Mouse (Mus musculus): Measurements from ENCODE around the gene Rreb1. TPM values are rescaled to one million over a fixed set of nuclear protein-coding genes. Genes with fewer than 3 reads are reported as not detected.

The Rreb1 gene
- polyA plus RNA-seq, 1 experiment from 2014 or later = 20.6 TPM

DNA sequence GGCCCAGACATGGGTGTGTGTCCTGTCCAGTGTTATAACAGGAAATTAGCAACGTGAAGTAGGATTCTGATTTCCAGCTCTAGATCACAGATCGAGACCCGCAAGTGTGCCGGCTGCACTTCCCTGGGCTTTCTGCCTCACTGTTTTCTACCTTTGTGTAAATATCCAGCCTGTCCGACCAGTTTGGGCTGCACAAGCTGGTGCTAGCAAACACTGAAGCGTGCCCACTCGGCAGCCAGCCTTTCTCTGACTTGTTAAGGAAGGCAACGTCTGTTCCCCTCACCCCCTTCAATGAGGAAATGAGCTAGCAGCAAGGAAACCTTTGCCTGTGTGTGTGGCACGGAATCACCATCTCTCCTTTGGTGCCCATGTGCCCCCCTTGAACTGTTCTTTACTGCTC, 129.9 kb downstream of the Rreb1 start:
- Histone ChIP-seq H3K27me3 (replicated peaks; ENCODE audit: control insufficient read depth, insufficient read depth, low read length) (no peaks in the 10 kb centered on the region), H3K9me3 (ENCODE audit: control insufficient read depth, low read length) (no peaks in the 10 kb centered on the region), H3K4me1 (replicated peaks; ENCODE audit: control insufficient read depth, insufficient read depth, low read length) (peaks cover 11% of the 10 kb centered on the region), H3K4me3 (ENCODE audit: low read depth, low read length) (no peak overlapping the region), H3K9ac (ENCODE audit: low read depth, low read length) (no peak overlapping the region), H3K36me3 (ENCODE audit: control insufficient read depth, insufficient read depth, low read length) (peaks cover 25% of the 10 kb centered on the region), H3K4me2 (no peak overlapping the region), H3K27ac (ENCODE audit: low read depth, low read length) (no peak overlapping the region)
- DNase-seq (ENCODE audit: low spot score) (no peak), ATAC-seq (replicated peaks; ENCODE audit: low FRiP score) (no peak)
- WGBS = 80% methylated on average over 9 of the region's 9 CpGs

DNA sequence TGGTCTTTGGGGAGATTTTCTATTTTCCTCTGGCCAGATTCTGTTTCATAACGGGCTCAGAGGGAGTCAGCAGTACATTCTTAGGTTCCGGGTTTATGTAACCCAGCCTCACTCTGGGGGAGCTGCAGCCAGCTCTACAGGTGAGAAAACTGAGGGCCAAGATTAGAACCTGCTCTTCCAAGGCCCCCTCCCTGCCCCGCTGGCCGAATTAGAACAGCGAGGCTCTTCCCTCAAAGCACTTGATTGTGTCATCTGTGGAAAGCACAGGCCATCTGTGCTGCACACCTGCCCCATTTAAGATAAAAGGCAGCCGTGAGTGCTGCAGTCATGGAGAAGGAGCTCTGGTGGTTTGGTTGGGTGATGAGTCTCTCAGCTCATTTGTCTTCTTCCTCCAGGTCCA, 130.3 kb downstream of the Rreb1 start:
- no peak overlapping the region for H3K4me2 ChIP-seq
- DNase-seq (ENCODE audit: low spot score) (no peak), ATAC-seq (replicated peaks; ENCODE audit: low FRiP score) (no peak)
- no peak overlapping the region for H3K4me3 ChIP-seq (ENCODE audit: low read depth, low read length)
- no peak overlapping the region for H3K9ac ChIP-seq (ENCODE audit: low read depth, low read length)
- peaks cover 13% of the 10 kb centered on the region for H3K4me1 ChIP-seq (replicated peaks; ENCODE audit: control insufficient read depth, insufficient read depth, low read length)
- no peaks in the 10 kb centered on the region for H3K27me3 ChIP-seq (replicated peaks; ENCODE audit: control insufficient read depth, insufficient read depth, low read length)
- H3K9me3 ChIP-seq (ENCODE audit: control insufficient read depth, low read length) = no peaks in the 10 kb centered on the region
- peaks cover 28% of the 10 kb centered on the region for H3K36me3 ChIP-seq (ENCODE audit: control insufficient read depth, insufficient read depth, low read length)
- no peak overlapping the region for H3K27ac ChIP-seq (ENCODE audit: low read depth, low read length)
- WGBS = 78% methylated on average over 6 of the region's 6 CpGs

DNA sequence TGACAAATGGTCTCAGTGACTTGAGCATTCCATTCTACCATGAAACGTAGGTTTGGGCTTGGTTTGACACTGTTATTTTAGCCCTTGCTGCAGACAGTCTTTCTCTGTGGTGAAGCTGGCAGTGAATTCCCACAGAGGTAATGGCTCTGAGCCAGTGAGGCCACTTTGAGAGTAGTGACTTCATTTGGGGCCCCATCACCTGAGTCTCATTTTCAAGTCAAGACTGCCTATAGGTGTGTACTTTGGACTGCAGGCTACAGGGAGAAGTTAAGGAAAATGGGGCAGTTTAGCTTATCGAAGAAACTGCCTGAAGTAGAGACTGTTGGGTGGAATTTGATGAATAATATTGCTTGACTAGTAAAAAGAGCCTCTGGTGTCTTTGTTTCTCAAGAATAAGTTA, 131.0 kb downstream of the Rreb1 start:
- H3K27ac ChIP-seq (ENCODE audit: low read depth, low read length) = no peak overlapping the region
- ATAC-seq (replicated peaks; ENCODE audit: low FRiP score) (no peak), DNase-seq (ENCODE audit: low spot score) (no peak)
- peaks cover 31% of the 10 kb centered on the region for H3K36me3 ChIP-seq (ENCODE audit: control insufficient read depth, insufficient read depth, low read length)
- no peak overlapping the region for H3K4me3 ChIP-seq (ENCODE audit: low read depth, low read length)
- no peak overlapping the region for H3K9ac ChIP-seq (ENCODE audit: low read depth, low read length)
- H3K27me3 ChIP-seq (replicated peaks; ENCODE audit: control insufficient read depth, insufficient read depth, low read length) = no peaks in the 10 kb centered on the region
- no peak overlapping the region for H3K4me2 ChIP-seq
- WGBS = 82% methylated on average over 2 of the region's 2 CpGs
- no peaks in the 10 kb centered on the region for H3K9me3 ChIP-seq (ENCODE audit: control insufficient read depth, low read length)
- H3K4me1 ChIP-seq (replicated peaks; ENCODE audit: control insufficient read depth, insufficient read depth, low read length) = peaks cover 13% of the 10 kb centered on the region

DNA sequence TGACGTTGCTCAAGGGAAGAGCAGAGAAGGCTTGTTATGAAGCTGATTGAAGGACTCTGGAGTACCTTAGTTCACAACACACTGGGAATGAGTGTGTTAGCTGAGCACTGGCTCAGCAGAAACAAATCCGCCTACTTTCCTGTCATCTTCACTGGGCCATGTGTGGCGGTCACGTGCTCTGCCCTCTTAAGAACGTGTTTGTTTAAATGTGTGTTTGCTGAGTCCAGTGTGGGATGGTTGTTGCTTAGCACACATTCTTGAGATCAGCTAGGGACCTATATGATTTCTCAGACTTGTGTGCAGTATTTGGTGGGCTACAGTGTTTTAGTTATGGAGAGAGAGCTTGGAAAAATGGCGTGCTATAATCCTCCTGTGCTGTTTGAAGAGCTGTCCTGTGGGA, 133.8 kb downstream of the Rreb1 start:
- 80% methylated on average over 6 of the region's 6 CpGs for WGBS
- H3K9ac ChIP-seq (ENCODE audit: low read depth, low read length) = no peak overlapping the region
- H3K9me3 ChIP-seq (ENCODE audit: control insufficient read depth, low read length) = no peaks in the 10 kb centered on the region
- DNase-seq (ENCODE audit: low spot score) (no peak), ATAC-seq (replicated peaks; ENCODE audit: low FRiP score) (no peak)
- H3K4me3 ChIP-seq (ENCODE audit: low read depth, low read length) = no peak overlapping the region
- no peak overlapping the region for H3K4me2 ChIP-seq
- peaks cover 41% of the 10 kb centered on the region for H3K36me3 ChIP-seq (ENCODE audit: control insufficient read depth, insufficient read depth, low read length)
- H3K27ac ChIP-seq (ENCODE audit: low read depth, low read length) = no peak overlapping the region
- no peaks in the 10 kb centered on the region for H3K27me3 ChIP-seq (replicated peaks; ENCODE audit: control insufficient read depth, insufficient read depth, low read length)
- peaks cover 13% of the 10 kb centered on the region for H3K4me1 ChIP-seq (replicated peaks; ENCODE audit: control insufficient read depth, insufficient read depth, low read length)

DNA sequence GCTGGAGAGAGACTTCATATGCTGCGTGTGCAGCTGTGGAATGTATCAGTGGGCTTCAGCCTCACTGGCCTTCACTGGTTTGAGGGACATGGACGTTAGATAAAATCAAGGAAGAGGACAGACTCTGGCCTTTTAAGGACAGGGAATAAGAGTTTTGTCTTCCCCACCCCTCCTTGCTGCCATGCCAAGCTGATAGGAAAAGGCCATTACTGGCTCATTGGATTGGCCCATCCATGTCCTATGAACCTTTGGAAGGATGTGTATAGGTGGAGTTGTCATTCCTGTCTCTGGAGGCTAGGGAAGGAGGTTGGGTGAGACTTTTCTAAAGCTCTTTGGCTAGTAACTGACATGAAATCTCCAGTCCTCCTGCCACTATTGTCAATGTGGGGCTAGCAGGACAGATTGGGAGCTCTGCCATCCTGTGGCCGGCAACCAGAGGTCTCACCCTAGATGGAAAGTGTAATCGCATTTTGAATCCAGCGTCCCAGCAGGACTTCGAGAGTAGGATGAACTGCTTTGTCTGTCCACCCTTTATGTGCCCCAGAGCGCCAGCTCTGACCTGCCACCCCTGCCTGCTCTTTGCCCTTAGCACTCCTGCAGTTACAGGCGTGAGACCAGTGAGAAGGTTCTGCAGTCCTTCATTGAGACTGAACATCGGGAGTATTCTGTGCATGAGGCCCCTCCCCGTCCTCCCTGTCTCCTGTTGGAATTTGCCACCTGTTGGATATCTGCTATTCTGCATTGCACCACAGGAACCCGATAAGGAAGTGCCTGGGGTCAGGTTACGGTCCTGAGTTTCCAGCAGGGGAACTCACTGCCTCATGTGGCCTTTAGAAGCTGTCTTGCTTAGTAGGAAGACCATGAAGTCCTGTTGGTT, 134.6 kb downstream of the Rreb1 start:
- H3K27ac ChIP-seq (ENCODE audit: low read depth, low read length) = no peak overlapping the region

DNA sequence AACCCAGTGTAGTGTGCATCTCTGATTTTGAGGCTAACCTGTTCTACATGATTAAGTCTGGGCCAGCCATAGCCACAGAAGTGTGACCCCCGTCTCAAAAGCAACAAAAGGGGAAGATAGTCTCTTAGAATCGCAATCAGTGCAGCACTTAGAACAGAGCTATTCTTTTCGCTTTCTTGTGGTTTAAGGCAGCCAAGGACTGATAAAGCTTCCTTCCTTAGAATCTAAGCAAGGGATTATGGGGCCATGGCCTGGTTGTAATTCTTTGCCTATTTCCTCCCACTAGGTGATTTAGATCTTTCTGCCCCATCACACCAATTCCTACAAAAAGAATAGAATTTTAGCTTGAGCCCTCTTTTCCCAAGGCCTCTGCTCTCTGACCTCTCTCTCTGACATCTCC, 135.8 kb downstream of the Rreb1 start:
- Histone ChIP-seq H3K27ac (ENCODE audit: low read depth, low read length) (no peak overlapping the region), H3K4me2 (no peak overlapping the region), H3K9ac (ENCODE audit: low read depth, low read length) (no peak overlapping the region), H3K4me3 (ENCODE audit: low read depth, low read length) (no peak overlapping the region), H3K36me3 (ENCODE audit: control insufficient read depth, insufficient read depth, low read length) (peaks cover 46% of the 10 kb centered on the region), H3K27me3 (replicated peaks; ENCODE audit: control insufficient read depth, insufficient read depth, low read length) (no peaks in the 10 kb centered on the region), H3K9me3 (ENCODE audit: control insufficient read depth, low read length) (no peaks in the 10 kb centered on the region), H3K4me1 (replicated peaks; ENCODE audit: control insufficient read depth, insufficient read depth, low read length) (peaks cover 13% of the 10 kb centered on the region)
- DNase-seq (ENCODE audit: low spot score) = no peak
- WGBS = 53% methylated on average over 3 of the region's 3 CpGs
- no peak for ATAC-seq (replicated peaks; ENCODE audit: low FRiP score)

More for the DNA sequence above, 134.6 kb downstream of the Rreb1 start:
- Histone ChIP-seq H3K4me1 (replicated peaks; ENCODE audit: control insufficient read depth, insufficient read depth, low read length) (peaks cover 13% of the 10 kb centered on the region), H3K9me3 (ENCODE audit: control insufficient read depth, low read length) (no peaks in the 10 kb centered on the region), H3K4me3 (ENCODE audit: low read depth, low read length) (no peak overlapping the region), H3K4me2 (no peak overlapping the region), H3K9ac (ENCODE audit: low read depth, low read length) (no peak overlapping the region), H3K36me3 (ENCODE audit: control insufficient read depth, insufficient read depth, low read length) (peaks cover 42% of the 10 kb centered on the region), H3K27me3 (replicated peaks; ENCODE audit: control insufficient read depth, insufficient read depth, low read length) (no peaks in the 10 kb centered on the region)
- 55% methylated on average over 12 of the region's 12 CpGs for WGBS
- no peak for DNase-seq (ENCODE audit: low spot score)
- ATAC-seq (replicated peaks; ENCODE audit: low FRiP score) = no peak

DNA sequence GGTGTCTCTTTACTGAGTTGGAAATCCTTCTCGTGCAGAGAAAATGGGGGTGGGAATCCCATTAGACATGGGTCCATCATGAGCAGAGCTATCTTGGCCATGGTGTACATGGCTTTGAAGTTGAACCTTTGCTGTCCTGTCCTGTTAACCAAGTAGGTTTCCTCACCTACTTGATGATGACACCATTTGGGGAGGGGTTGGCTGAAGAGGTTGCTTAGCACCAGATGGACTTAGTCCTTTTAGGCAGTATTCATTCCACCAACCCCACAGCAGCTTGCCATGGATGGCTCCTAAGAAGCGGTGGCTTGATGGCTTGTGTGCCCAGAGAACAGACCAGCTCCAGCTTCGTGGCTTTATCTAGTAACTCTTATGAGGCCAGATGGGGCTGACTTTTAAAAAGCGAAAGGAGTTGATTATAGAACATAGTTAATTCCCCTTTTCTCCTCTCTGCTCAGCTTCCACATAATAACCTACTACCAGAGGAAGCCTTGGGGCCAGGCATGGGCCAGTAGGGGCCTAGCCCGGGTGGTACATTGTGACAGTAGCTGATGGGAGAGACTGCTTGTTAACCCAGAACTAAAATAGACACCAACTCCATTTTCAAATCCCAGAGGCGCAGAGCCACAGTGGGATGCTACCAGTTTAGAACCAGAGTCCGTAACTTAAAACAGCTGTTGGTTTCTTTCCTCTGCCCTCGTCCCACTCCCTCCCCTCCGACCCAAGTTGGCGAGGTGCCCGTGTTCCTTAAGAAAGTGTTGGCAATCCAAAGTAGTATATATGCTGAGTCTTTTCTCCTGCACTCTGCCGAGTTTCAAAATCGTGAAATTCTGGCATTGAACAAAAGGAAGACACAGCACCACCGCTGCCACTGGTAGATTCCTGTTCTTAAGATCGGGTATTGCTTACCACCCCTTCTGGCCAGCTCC, 140.4 kb downstream of the Rreb1 start:
- no peaks in the 10 kb centered on the region for H3K9me3 ChIP-seq (ENCODE audit: control insufficient read depth, low read length)
- H3K4me3 ChIP-seq (ENCODE audit: low read depth, low read length) = no peak overlapping the region
- H3K4me2 ChIP-seq = no peak overlapping the region
- DNase-seq (ENCODE audit: low spot score) (no peak), ATAC-seq (replicated peaks; ENCODE audit: low FRiP score) (no peak)
- 91% methylated on average over 15 of the region's 15 CpGs for WGBS
- no peak overlapping the region for H3K27ac ChIP-seq (ENCODE audit: low read depth, low read length)
- no peak overlapping the region for H3K9ac ChIP-seq (ENCODE audit: low read depth, low read length)
- H3K36me3 ChIP-seq (ENCODE audit: control insufficient read depth, insufficient read depth, low read length) = peaks cover 33% of the 10 kb centered on the region
- H3K4me1 ChIP-seq (replicated peaks; ENCODE audit: control insufficient read depth, insufficient read depth, low read length) = no peaks in the 10 kb centered on the region
- no peaks in the 10 kb centered on the region for H3K27me3 ChIP-seq (replicated peaks; ENCODE audit: control insufficient read depth, insufficient read depth, low read length)

DNA sequence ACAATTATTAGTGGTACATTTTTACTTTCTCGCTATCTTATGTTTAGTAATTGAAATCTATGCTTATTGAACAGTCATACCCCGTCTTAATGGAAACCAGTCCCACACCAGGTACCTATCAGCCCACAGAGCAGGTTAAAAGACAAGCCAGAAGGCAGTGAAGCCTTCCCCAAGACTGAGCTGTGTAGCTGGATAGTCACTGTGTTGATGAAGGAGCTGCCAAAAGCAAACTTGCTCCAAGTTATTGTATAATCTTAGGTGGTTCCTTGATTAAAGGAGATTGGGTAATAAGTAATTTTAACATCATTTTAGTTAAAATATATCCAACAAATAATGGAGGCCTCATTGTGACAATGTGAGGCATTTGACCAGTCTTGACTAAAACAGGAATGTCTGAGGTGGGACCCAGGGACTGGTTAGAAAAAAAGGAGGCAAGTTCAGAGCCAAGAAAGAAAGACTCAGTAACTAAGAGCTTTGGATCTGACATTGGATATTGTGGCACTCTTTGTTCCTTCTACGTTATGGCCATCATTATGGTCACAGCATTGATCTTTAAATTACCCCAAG, 141.6 kb downstream of the Rreb1 start:
- no peaks in the 10 kb centered on the region for H3K9me3 ChIP-seq (ENCODE audit: control insufficient read depth, low read length)
- H3K27ac ChIP-seq (ENCODE audit: low read depth, low read length) = no peak overlapping the region
- H3K9ac ChIP-seq (ENCODE audit: low read depth, low read length) = no peak overlapping the region
- peaks cover 35% of the 10 kb centered on the region for H3K36me3 ChIP-seq (ENCODE audit: control insufficient read depth, insufficient read depth, low read length)
- no peaks in the 10 kb centered on the region for H3K4me1 ChIP-seq (replicated peaks; ENCODE audit: control insufficient read depth, insufficient read depth, low read length)
- ATAC-seq (replicated peaks; ENCODE audit: low FRiP score) (no peak), DNase-seq (ENCODE audit: low spot score) (no peak)
- 91% methylated on average over 3 of the region's 3 CpGs for WGBS
- H3K4me2 ChIP-seq = no peak overlapping the region
- H3K27me3 ChIP-seq (replicated peaks; ENCODE audit: control insufficient read depth, insufficient read depth, low read length) = no peaks in the 10 kb centered on the region
- H3K4me3 ChIP-seq (ENCODE audit: low read depth, low read length) = no peak overlapping the region

All from liver, embryonic 11.5 days (tissue).